Mouse (Mus musculus): ENCODE measurements around the gene Ryr3. TPM values are rescaled to one million over a fixed set of nuclear protein-coding genes. Genes with fewer than 3 reads are reported as not detected.

Ryr3 gene
- total RNA-seq, 2 experiments from 2014 or later = 0.37 to 0.64 TPM

DNA sequence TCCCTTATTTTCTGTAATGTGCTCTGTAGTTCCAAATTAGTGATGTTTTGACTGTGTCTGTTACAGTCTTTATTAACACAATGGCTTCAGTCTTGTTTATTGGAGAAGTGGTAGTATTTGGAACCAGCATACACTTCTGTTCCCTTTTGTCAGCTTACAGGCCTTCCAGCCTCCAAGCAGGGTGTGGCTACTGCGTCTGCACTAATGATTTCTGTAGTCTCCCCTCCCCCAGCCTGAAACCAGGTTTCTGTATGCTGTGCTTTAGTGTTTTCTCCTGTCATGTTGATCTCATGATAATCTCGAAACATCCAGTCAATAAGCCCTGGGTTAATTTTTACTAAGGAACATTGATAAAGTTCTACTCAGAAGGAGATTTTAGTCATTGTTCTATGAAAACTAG is 623.6 kb downstream of the Ryr3 start:
- intact Hi-C loops (cut with DNase I) = loop anchor here (5.0 kb wide), 1 partner anchor 1281 kb away; the partner anchor contains the start of gene Olfr1280
- DNase-seq = no peak

DNA sequence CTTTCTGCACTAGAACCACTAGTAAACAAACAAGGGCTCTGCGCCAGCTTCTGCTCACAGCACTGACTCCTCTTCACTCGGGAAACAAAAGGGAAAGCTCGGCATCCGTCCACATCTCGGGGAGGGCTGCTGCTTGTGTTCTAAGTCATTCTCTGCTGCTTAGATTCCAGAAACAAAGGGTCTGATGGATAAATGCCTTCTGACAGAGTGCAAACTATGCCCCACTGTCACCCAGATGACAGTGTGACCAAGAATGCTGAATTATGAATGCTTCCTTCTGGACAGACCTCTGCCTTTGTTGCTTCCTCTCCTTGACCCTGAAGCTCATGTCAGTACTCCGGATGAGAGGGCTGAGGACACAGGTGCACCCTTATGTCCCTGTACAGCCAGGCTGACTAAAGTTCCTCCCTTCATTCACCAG is 625.4 kb downstream of the Ryr3 start:
- peak in 1 of 2 experiments; percentile 13 for DNase-seq
- intact Hi-C loops (cut with DNase I) = loop anchor here (5.0 kb wide), 1 partner anchor 1279 kb away; the partner anchor contains the start of gene Olfr1280

DNA sequence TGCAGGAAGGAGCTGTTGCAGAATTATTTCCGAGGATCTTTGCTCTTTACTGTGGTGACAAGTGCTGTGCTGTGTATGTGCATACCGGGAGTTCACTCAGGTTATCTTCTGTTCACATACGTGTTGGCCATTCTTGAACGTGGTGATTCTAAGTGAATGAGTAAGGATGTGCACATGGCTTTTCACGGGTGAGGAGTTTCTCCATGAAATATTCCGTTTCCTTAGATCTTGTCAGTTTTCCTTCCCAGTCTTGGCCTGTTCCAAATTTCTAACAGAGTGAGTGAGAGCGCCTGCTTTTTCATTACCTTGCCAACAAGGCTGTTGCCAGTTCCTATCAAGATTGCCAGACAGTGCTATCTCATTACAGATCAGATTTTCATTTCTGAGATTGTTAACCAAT is 625.9 kb downstream of the Ryr3 start:
- no peak for DNase-seq
- intact Hi-C loops (cut with DNase I) = loop anchor here (5.0 kb wide), 1 partner anchor 1279 kb away; the partner anchor contains the start of gene Olfr1280

Small RNA genes within 50 kb of the gene (microRNA-seq; reads per million reads assigned to microRNA genes)
- 0 reads per million in 2 experiments for gene Gm44374

Other genes with a start within 250 kb of the Ryr3 start
- not detected for gene Tmco5b, start 68.6 kb upstream of the Ryr3 start, total RNA-seq (2021)
- 1 to 10 TPM; 2.6 to 5.2 TPM for gene Fmn1, start 110.6 kb upstream of the Ryr3 start, total RNA-seq (2021)

Measured in gastrocnemius, postnatal 36 days (tissue).